Mouse (Mus musculus): ENCODE measurements around the gene Narf. TPM values are rescaled to one million over a fixed set of nuclear protein-coding genes. Genes with fewer than 3 reads are reported as not detected.

Narf gene
- 42.2 and 53.9 TPM in 2 replicates for polyA plus RNA-seq (2012; rRNA removed)

GRCm38 (mm10) chr11:121236564-121237344 is at the start of gene Narf:
Gene Narf (plus strand): TSS chr11:121237253.

GRCm38 (mm10) chr11:121204161-121205006 is 32.7 kb upstream of the Narf start, which contains the start of the genes Hexdc and Ogfod3:
Gene Hexdc (plus strand): TSS chr11:121204433.
Gene Ogfod3 (minus strand): TSS chr11:121204711.

GRCm38 (mm10) chr11:121229018-121229439 is 8.0 kb upstream of the Narf start, which contains the start of gene Cybc1:
Gene Cybc1 (minus strand): TSS chr11:121229322.

GRCm38 (mm10) chr11:121259160-121260100 is 22.4 kb downstream of the Narf start, which contains the start of gene Foxk2:
Gene Foxk2 (plus strand): TSS chr11:121259990.

Other genes with a start within 250 kb of the Narf start
- 140 and 150 TPM in 2 replicates for gene Csnk1d, start 245.9 kb upstream of the Narf start, polyA plus RNA-seq (2012; rRNA removed)
- gene Cd7, start 197.8 kb upstream of the Narf start, polyA plus RNA-seq (2012; rRNA removed) = 0.10 TPM in 1 of 2 replicates, not detected in the other
- 0.06 TPM in 1 of 2 replicates, not detected in the other for gene Sectm1b, start 173.7 kb upstream of the Narf start, polyA plus RNA-seq (2012; rRNA removed)
- 0.05 TPM in 1 of 2 replicates, not detected in the other for gene Sectm1a, start 156.0 kb upstream of the Narf start, polyA plus RNA-seq (2012; rRNA removed)
- 0.06 TPM in 1 of 2 replicates, not detected in the other for gene Tex19.2, start 118.6 kb upstream of the Narf start, polyA plus RNA-seq (2012; rRNA removed)
- 0.02 and 0.15 TPM in 2 replicates for gene Tex19.1, start 91.1 kb upstream of the Narf start, polyA plus RNA-seq (2012; rRNA removed)
- gene Uts2r, start 77.0 kb upstream of the Narf start, polyA plus RNA-seq (2012; rRNA removed) = 0.48 TPM in 1 of 2 replicates, not detected in the other
- 22.6 and 32.5 TPM in 2 replicates for gene Hexdc, start 32.8 kb upstream of the Narf start, polyA plus RNA-seq (2012; rRNA removed)
- 9.9 and 10.5 TPM in 2 replicates for gene Ogfod3, start 32.5 kb upstream of the Narf start, polyA plus RNA-seq (2012; rRNA removed)
- 31.4 and 43.7 TPM in 2 replicates for gene Cybc1, start 7.9 kb upstream of the Narf start, polyA plus RNA-seq (2012; rRNA removed)
- gene Foxk2, start 22.7 kb downstream of the Narf start, polyA plus RNA-seq (2012; rRNA removed) = 32.7 and 53.7 TPM in 2 replicates
- gene Wdr45b, start 117.2 kb downstream of the Narf start, polyA plus RNA-seq (2012; rRNA removed) = 57.0 and 83.7 TPM in 2 replicates
- 1.8 and 2.8 TPM in 2 replicates for gene Rab40b, start 151.0 kb downstream of the Narf start, polyA plus RNA-seq (2012; rRNA removed)
- gene Fn3krp, start 184.1 kb downstream of the Narf start, polyA plus RNA-seq (2012; rRNA removed) = 15.9 and 16.9 TPM in 2 replicates
- 1.9 and 3.4 TPM in 2 replicates for gene Fn3k, start 197.7 kb downstream of the Narf start, polyA plus RNA-seq (2012; rRNA removed)
- gene Tbcd, start 214.7 kb downstream of the Narf start, polyA plus RNA-seq (2012; rRNA removed) = 50.8 and 51.1 TPM in 2 replicates